Mouse (Mus musculus) CH12.LX (cell line): ENCODE measurements around the gene Hist1h3b. TPM values are rescaled to one million over a fixed set of nuclear protein-coding genes. Genes with fewer than 3 reads are reported as not detected.

Experiments used
- DNase-seq: peaks from one replicate; pipeline ENCODE4 v3.0.0-alpha.2; 2013; ENCODE audit errors: extremely low read depth
- H3K27ac ChIP-seq: 2 replicates; pipeline ENCODE4 v1.5.1; 2012; ENCODE audit warnings: low read depth, mild to moderate bottlenecking, control low read depth, moderate library complexity; ENCODE audit not compliant: insufficient read depth
- H3K27me3 ChIP-seq: replicated peaks from 2 replicates; pipeline ENCODE3; 2012; ENCODE audit warnings: inconsistent platforms
- H3K36me3 ChIP-seq, 2 experiments: replicated peaks in 1 of 2; 2 replicates each; pipeline versions ENCODE3 to v1.6.1; 2012; ENCODE audit warnings: inconsistent platforms in 1 of 2, low read length in 1 of 2, mild to moderate bottlenecking in 1 of 2, mixed read lengths in 1 of 2, moderate library complexity in 1 of 2; ENCODE audit not compliant: control insufficient read depth in 1 of 2, insufficient read depth in 1 of 2
- H3K4me1 ChIP-seq, 2 experiments: 2 replicates each; pipeline ENCODE4 v1.6.1; 2012; ENCODE audit warnings: inconsistent platforms in 1 of 2, moderate library complexity in 1 of 2; ENCODE audit not compliant: insufficient read depth in 2 of 2, control insufficient read depth in 1 of 2
- H3K4me2 ChIP-seq: 2 replicates; pipeline ENCODE4 v1.6.1; 2012; ENCODE audit warnings: low read depth, mild to moderate bottlenecking, control low read depth; ENCODE audit not compliant: poor library complexity, insufficient read depth, severe bottlenecking
- H3K4me3 ChIP-seq, 3 experiments: fragments of 150-350 bp in 1 of 3; sonication (generic) in 1 of 3; replicated peaks in 1 of 3; 2 replicates each; pipeline versions ENCODE3 to v1.5.1; 2011 to 2012; ENCODE audit warnings: low read depth in 2 of 3, low read length in 2 of 3, mild to moderate bottlenecking in 2 of 3, moderate library complexity in 2 of 3, control low read depth in 1 of 3, improper control_type of control experiment in 1 of 3, inconsistent platforms in 1 of 3, mixed read lengths in 1 of 3; ENCODE audit not compliant: poor library complexity in 1 of 3
- H3K79me2 ChIP-seq: replicated peaks from 2 replicates; pipeline ENCODE4 v1.6.1; 2012; ENCODE audit warnings: mild to moderate bottlenecking, moderate library complexity; ENCODE audit not compliant: control insufficient read depth, poor library complexity, insufficient read depth, severe bottlenecking; ENCODE audit errors: extremely low read depth
- H3K9ac ChIP-seq: 2 replicates; pipeline ENCODE4 v1.6.1; 2012; ENCODE audit warnings: low read depth, mild to moderate bottlenecking, control low read depth, moderate library complexity; ENCODE audit not compliant: insufficient read depth
- H3K9me3 ChIP-seq: replicated peaks from 2 replicates; pipeline ENCODE3; 2012; ENCODE audit warnings: low read length, inconsistent platforms, mixed read lengths
- BHLHE40 ChIP-seq: IDR thresholded peaks from 2 replicates; pipeline ENCODE4 v1.6.1; 2011; ENCODE audit warnings: mild to moderate bottlenecking, low read depth, low read length, improper control_type of control experiment
- CHD1 ChIP-seq: IDR thresholded peaks from 2 replicates; pipeline ENCODE4 v1.6.1; 2012; ENCODE audit warnings: low read depth, low read length, improper control_type of control experiment, inconsistent platforms
- CTCF ChIP-seq, 2 experiments: IDR thresholded peaks in 1 of 2; conservative IDR thresholded peaks in 1 of 2; 2 replicates each; pipeline ENCODE4 v1.5.1; 2011 to 2012; ENCODE audit warnings: low read depth in 2 of 2, low read length in 2 of 2, improper control_type of control experiment in 1 of 2, inconsistent platforms in 1 of 2, mild to moderate bottlenecking in 1 of 2, moderate library complexity in 1 of 2
- E2F4 ChIP-seq: IDR thresholded peaks from 2 replicates; pipeline ENCODE4 v1.6.1; 2011; ENCODE audit warnings: low read depth, low read length, improper control_type of control experiment; ENCODE audit not compliant: insufficient replicate concordance
- ELF1 ChIP-seq: IDR thresholded peaks from 2 replicates; pipeline ENCODE4 v1.6.1; 2014; ENCODE audit warnings: low read depth, mild to moderate bottlenecking, inconsistent platforms, low read length, improper control_type of control experiment
- GABPA ChIP-seq: IDR thresholded peaks from 2 replicates; pipeline ENCODE4 v1.6.1; 2012; ENCODE audit warnings: low read depth, low read length, improper control_type of control experiment, inconsistent platforms; ENCODE audit not compliant: insufficient replicate concordance
- HCFC1 ChIP-seq: IDR thresholded peaks from 2 replicates; pipeline ENCODE4 v1.6.1; 2012; ENCODE audit warnings: low read depth, mild to moderate bottlenecking, inconsistent platforms, low read length, improper control_type of control experiment
- IRF4 ChIP-seq: IDR thresholded peaks from 2 replicates; pipeline ENCODE4 v1.6.1; 2014; ENCODE audit warnings: low read depth, mild to moderate bottlenecking, inconsistent platforms, low read length, improper control_type of control experiment
- JUN ChIP-seq: IDR thresholded peaks from 2 replicates; pipeline ENCODE4 v1.6.1; 2011; ENCODE audit warnings: low read depth, mild to moderate bottlenecking, low read length, improper control_type of control experiment, moderate library complexity; ENCODE audit not compliant: insufficient read depth
- JUND ChIP-seq: conservative IDR thresholded peaks from 2 replicates; pipeline ENCODE4 v1.6.1; 2011; ENCODE audit warnings: low read depth, low read length, improper control_type of control experiment
- MAX ChIP-seq: IDR thresholded peaks from 2 replicates; pipeline ENCODE4 v1.6.1; 2011; ENCODE audit warnings: low read length, improper control_type of control experiment
- MAZ ChIP-seq: IDR thresholded peaks from 2 replicates; pipeline ENCODE4 v1.6.1; 2012; ENCODE audit warnings: low read depth, mild to moderate bottlenecking, inconsistent platforms, low read length, improper control_type of control experiment, moderate library complexity
- MEF2A ChIP-seq: IDR thresholded peaks from 2 replicates; pipeline ENCODE4 v1.6.1; 2014; ENCODE audit warnings: low read depth, mild to moderate bottlenecking, inconsistent platforms, low read length, improper control_type of control experiment, borderline replicate concordance
- MYC ChIP-seq: IDR thresholded peaks from 2 replicates; pipeline ENCODE4 v1.6.1; 2011; ENCODE audit warnings: low read depth, mild to moderate bottlenecking, improper control_type of control experiment, low read length
- NELFE ChIP-seq: IDR thresholded peaks from 2 replicates; pipeline ENCODE4 v1.6.1; 2011; ENCODE audit warnings: low read depth, low read length, improper control_type of control experiment
- NRF1 ChIP-seq: IDR thresholded peaks from 2 replicates; pipeline ENCODE4 v1.6.1; 2014; ENCODE audit warnings: low read depth, mild to moderate bottlenecking, inconsistent platforms, low read length, improper control_type of control experiment, moderate library complexity
- PAX5 ChIP-seq: IDR thresholded peaks from 2 replicates; pipeline ENCODE4 v1.6.1; 2012; ENCODE audit warnings: low read length, inconsistent platforms, mixed read lengths
- POLR2A ChIP-seq: IDR thresholded peaks from 2 replicates; pipeline ENCODE4 v1.6.1; 2011; ENCODE audit warnings: low read depth, mild to moderate bottlenecking, improper control_type of control experiment, low read length
- POLR2AphosphoS2 ChIP-seq: IDR thresholded peaks from 2 replicates; pipeline ENCODE4 v1.6.1; 2011; ENCODE audit warnings: low read depth, low read length, improper control_type of control experiment
- RAD21 ChIP-seq: IDR thresholded peaks from 2 replicates; pipeline ENCODE4 v1.6.1; 2011; ENCODE audit warnings: low read depth, mild to moderate bottlenecking, low read length, improper control_type of control experiment, moderate library complexity
- RCOR1 ChIP-seq: conservative IDR thresholded peaks from 2 replicates; pipeline ENCODE4 v1.6.1; 2012; ENCODE audit warnings: low read depth, mild to moderate bottlenecking, inconsistent platforms, low read length, improper control_type of control experiment
- SIN3A ChIP-seq: IDR thresholded peaks from 2 replicates; pipeline ENCODE4 v1.6.1; 2012; ENCODE audit warnings: low read length, improper control_type of control experiment, inconsistent platforms
- TBP ChIP-seq: conservative IDR thresholded peaks from 2 replicates; pipeline ENCODE4 v1.6.1; 2011; ENCODE audit warnings: low read depth, low read length, improper control_type of control experiment
- USF1 ChIP-seq: IDR thresholded peaks from 2 replicates; pipeline ENCODE4 v1.6.1; 2014; ENCODE audit warnings: low read depth, mild to moderate bottlenecking, inconsistent platforms, low read length, improper control_type of control experiment
- USF2 ChIP-seq: conservative IDR thresholded peaks from 2 replicates; pipeline ENCODE4 v1.6.1; 2011; ENCODE audit warnings: low read depth, low read length, improper control_type of control experiment
- ZC3H11A ChIP-seq: IDR thresholded peaks from 2 replicates; pipeline ENCODE4 v1.6.1; 2012; ENCODE audit warnings: low read depth, mild to moderate bottlenecking, inconsistent platforms, low read length, improper control_type of control experiment
- ZKSCAN1 ChIP-seq: IDR thresholded peaks from 2 replicates; pipeline ENCODE4 v1.6.1; 2012; ENCODE audit warnings: low read depth, inconsistent platforms, low read length, improper control_type of control experiment, borderline replicate concordance
- ZMIZ1 ChIP-seq: IDR thresholded peaks from 2 replicates; pipeline ENCODE4 v1.6.1; 2012; ENCODE audit warnings: low read depth, mild to moderate bottlenecking, inconsistent platforms, low read length, improper control_type of control experiment
- ZNF384 ChIP-seq: IDR thresholded peaks from 2 replicates; pipeline ENCODE4 v1.6.1; 2012; ENCODE audit warnings: low read depth, low read length, improper control_type of control experiment, inconsistent platforms
- dilution Hi-C: fragments of 300-500 bp; cut with MboI; formaldehyde crosslinking; loops from 2 replicates; pipeline ENCODE4 v1.14.3; 2020; ENCODE audit warnings: low sequenced_read_pairs; ENCODE audit not compliant: extremely low pct_unique_long_range_greater_than_20kb, extremely low pct_ligation_motif_present
- in situ Hi-C: fragments of 300-500 bp; cut with MboI; formaldehyde crosslinking; loops from 3 replicates; pipeline ENCODE4 v1.14.3; 2019; ENCODE audit warnings: low sequenced_read_pairs, low pct_ligation_motif_present, low pct_unique_long_range_greater_than_20kb, mixed read lengths
- polyA plus RNA-seq: library from polyadenylated mRNA; unstranded; fragments of >175 nt; gene quantifications from 2 replicates; pipeline ENCODE4 v1.2.1, GENCODE M21; 2012; ENCODE audit warnings: low read depth; ENCODE audit not compliant: insufficient read length
- total RNA-seq, 2 experiments: library from RNA; depleted of rRNA; stranded (reverse); fragments of 300-350 nt in 1 of 2; fragments of >200 nt in 1 of 2; gene quantifications; 2 replicates each; pipeline ENCODE4 v1.2.3; 2012 to 2014

Gene Hist1h3b
- total and polyA plus RNA-seq, 3 experiments, result 5.5 to 2,096 (median 44.0) TPM

DNA sequence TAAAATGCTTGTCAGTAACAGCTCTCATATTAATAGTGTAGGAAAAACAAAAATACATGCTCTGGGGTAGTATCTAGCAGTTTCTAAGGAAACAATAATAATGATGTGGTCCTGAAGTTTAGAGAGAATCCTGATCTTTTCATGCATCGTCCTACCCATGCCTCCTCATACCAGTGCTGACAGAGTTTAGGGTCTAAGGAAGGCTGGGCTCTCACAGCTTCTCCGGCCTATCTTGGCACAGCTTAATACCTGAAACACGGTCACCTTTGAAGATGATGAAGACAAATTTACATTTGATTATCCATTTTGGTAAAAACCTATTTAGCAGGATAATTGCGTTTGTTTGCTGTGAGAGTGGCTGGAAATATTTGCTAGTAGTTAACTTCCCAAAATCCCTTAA lies 8.1 kb upstream of the Hist1h3b start:
- Histone ChIP-seq H3K27ac (peak overlapping the region; percentile 62), H3K27me3 (no peaks in the 10 kb centered on the region), H3K36me3 (no peaks in the 10 kb centered on the region), H3K9me3 (no peaks in the 10 kb centered on the region), H3K4me2 (peak overlapping the region; percentile 21; the same call in 1 of the 2 replicates), H3K79me2 (no peaks in the 10 kb centered on the region), H3K9ac (peak overlapping the region; percentile 74; the same call in 1 of the 2 replicates), H3K4me3 (no peak overlapping the region), H3K4me1 (peaks cover 3 to 33% of the 10 kb centered on the region in 2 experiments; a peak in 3 of 4 replicates)
- 0 out of 2 replicates have a peak, but pooled peaks have one; percentile 7 for TF ChIP-seq JUND
- TF ChIP-seq USF1, result no peak
- in situ Hi-C loops, result no loop called here
- peak; percentile 46 for DNase-seq
- dilution Hi-C loops, result loop anchor here (10.0 kb wide), 1 partner anchor 49 kb away; the partner anchor contains the start of genes Hist1h1t and Hist1h4c

DNA sequence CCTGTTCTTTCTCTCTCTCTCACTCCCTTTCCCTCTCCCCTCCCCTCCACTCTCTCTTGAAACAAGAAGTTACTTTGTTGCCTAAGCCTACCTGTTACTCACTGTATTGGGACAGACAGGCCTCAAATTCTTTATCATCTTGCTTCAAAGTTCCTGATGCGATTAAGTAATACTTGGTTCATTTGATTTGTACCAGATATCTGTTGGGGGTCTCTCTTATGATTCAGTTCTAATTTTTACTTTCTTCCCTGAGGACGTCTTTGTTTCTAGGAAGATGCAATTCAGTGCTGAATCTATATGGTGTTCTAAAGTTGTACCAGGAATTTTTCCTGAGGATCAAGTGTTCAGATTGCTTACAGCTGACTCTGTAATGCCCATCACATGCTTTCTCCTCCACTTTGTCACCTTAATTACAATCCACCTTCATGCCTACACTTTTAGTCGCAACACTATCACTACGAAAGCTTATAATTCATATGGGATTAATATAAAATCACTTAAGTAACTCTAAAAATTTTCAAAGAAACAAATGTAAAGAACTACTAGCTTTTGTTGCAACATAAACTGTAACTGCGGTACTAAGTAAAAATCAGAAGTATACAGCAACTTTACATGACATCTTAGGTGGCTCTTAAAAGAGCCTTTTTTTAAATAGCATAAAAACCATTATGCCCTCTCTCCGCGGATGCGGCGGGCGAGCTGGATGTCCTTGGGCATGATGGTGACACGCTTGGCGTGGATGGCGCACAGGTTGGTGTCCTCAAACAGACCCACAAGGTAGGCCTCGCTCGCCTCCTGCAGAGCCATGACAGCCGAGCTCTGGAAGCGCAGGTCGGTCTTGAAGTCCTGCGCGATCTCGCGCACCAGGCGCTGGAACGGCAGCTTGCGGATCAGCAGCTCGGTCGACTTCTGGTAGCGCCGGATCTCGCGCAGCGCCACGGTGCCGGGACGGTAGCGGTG lies 7.4 kb upstream of the Hist1h3b start:
- no peaks in the 10 kb centered on the region for H3K79me2 ChIP-seq
- H3K36me3 ChIP-seq, result no peaks in the 10 kb centered on the region
- H3K4me3 ChIP-seq, result peak overlapping the region; percentile 13 to 47 (median 33)
- no peak for DNase-seq
- H3K9me3 ChIP-seq, result no peaks in the 10 kb centered on the region
- H3K4me2 ChIP-seq, result peak overlapping the region; percentile 74; the same call in 1 of the 2 replicates
- no peaks in the 10 kb centered on the region for H3K27me3 ChIP-seq
- dilution Hi-C loops, result loop anchor here (10.0 kb wide), 1 partner anchor 50 kb away; the partner anchor contains the start of genes Hist1h1t and Hist1h4c
- in situ Hi-C loops, result no loop called here
- peaks cover 3 to 38% of the 10 kb centered on the region in 2 experiments; a peak in 3 of 4 replicates for H3K4me1 ChIP-seq
- H3K9ac ChIP-seq, result peak overlapping the region; percentile 74; the same call in 1 of the 2 replicates
- H3K27ac ChIP-seq, result peak overlapping the region; percentile 85
- TF ChIP-seq SIN3A, result peak; percentile 84; the same call in 1 of the 2 replicates
- peak; percentile 97 for TF ChIP-seq RCOR1
- TF ChIP-seq USF1, result no peak
- TF ChIP-seq ZKSCAN1, result no peak
- TF ChIP-seq TBP, result peak; percentile 46; the same call in 1 of the 2 replicates
- TF ChIP-seq POLR2AphosphoS2, result peak; percentile 100
- TF ChIP-seq MYC, result no peak; the same call in 1 of the 2 replicates
- peak; percentile 82; the same call in 1 of the 2 replicates for TF ChIP-seq NELFE
- TF ChIP-seq MAZ, result peak; percentile 66; the same call in 1 of the 2 replicates
- TF ChIP-seq CHD1, result peak; percentile 95
- TF ChIP-seq MAX, result no peak
- TF ChIP-seq CTCF (conservative IDR thresholded peaks at IDR 0.05 in 1 of 2, IDR thresholded peaks at IDR 0.05 in 1 of 2; ENCODE audit: low read depth in 2 of 2, low read length in 2 of 2), result no peak
- peak; percentile 99 for TF ChIP-seq ZMIZ1
- TF ChIP-seq GABPA, result no peak
- 0 out of 2 replicates have a peak, but pooled peaks have one; percentile 11 for TF ChIP-seq MEF2A
- peak; percentile 39; the same call in 1 of the 2 replicates for TF ChIP-seq HCFC1
- no peak for TF ChIP-seq RAD21
- TF ChIP-seq IRF4, result no peak
- TF ChIP-seq BHLHE40, result no peak
- peak; percentile 12; the same call in 1 of the 2 replicates for TF ChIP-seq USF2
- no peak for TF ChIP-seq ELF1
- no peak for TF ChIP-seq NRF1
- TF ChIP-seq PAX5, result no peak
- TF ChIP-seq POLR2A, result peak; percentile 58; the same call in 1 of the 2 replicates
- no peak for TF ChIP-seq ZC3H11A
- TF ChIP-seq ZNF384, result no peak
- 0 out of 2 replicates have a peak, but pooled peaks have one; percentile 3 for TF ChIP-seq E2F4
- TF ChIP-seq JUN, result 0 out of 2 replicates have a peak, but pooled peaks have one; percentile 22
